ENCODE assay signal across 8 mouse cellular contexts in the genomic region with DNA sequence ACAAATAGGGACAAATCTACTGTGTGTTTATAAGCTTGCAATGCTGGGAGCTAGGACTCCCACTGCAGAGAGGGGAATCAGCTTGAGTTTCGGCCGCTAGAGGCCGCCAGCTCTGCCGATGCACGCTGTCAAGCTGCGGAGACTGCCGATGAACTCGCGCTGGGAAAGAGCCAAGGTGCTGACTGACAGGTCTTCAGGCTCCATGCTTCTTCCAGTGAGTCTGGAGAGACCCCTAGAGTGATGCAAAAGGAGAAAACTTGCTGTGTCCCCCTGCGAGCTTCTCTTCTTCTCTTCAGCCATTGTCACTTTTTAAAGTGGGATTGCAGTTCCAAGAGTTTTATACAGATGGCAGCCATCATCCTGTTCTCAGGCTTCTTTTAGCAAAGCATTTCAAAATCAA. TPM values are rescaled to one million over a fixed set of nuclear protein-coding genes. Genes with fewer than 3 reads are reported as not detected.
DNase-seq lines count a peak whose midpoint lies in the region; ATAC-seq lines count a peak whose summit lies in the region.

No protein-coding gene starts in this region.

- H3K27ac ChIP-seq in embryonic facial prominence, embryonic 11.5 days (replicated peaks; ENCODE audit: low read depth, low read length), result no peak overlapping the region
- H3K27ac ChIP-seq in midbrain, embryonic 11.5 days (ENCODE audit: low read depth, low read length), result no peak overlapping the region

- H3K9ac ChIP-seq in embryonic facial prominence, embryonic 11.5 days (replicated peaks; ENCODE audit: low read length), result no peak overlapping the region
- H3K9ac ChIP-seq in midbrain, embryonic 11.5 days (ENCODE audit: low read length), result no peak overlapping the region

- H3K9me3 ChIP-seq in embryonic facial prominence, embryonic 11.5 days (replicated peaks; ENCODE audit: control insufficient read depth, low read length), result no peaks in the 10 kb centered on the region
- H3K9me3 ChIP-seq in midbrain, embryonic 11.5 days (ENCODE audit: control insufficient read depth, low read length), result no peaks in the 10 kb centered on the region

- DNase-seq in urinary bladder, adult 2 months (ENCODE audit: low spot score), result peak; percentile 44
- no peak for DNase-seq in urinary bladder, postnatal 10 days (ENCODE audit: low spot score)
- peak; percentile 83 for DNase-seq in embryonic facial prominence, embryonic 11.5 days (ENCODE audit: low spot score)
- DNase-seq in heart, adult 11 months, result peak; percentile 95
- DNase-seq in kidney, adult 11 months, result peak; percentile 45
- peak; percentile 84 for DNase-seq in left cerebral cortex, postnatal 4 days
- peak; percentile 97 for DNase-seq in midbrain, embryonic 11.5 days (ENCODE audit: low spot score, missing footprints)
- DNase-seq in skeletal muscle tissue, adult 2 months (ENCODE audit: low read depth, low spot score), result peak; percentile 22

- H3K27me3 ChIP-seq in embryonic facial prominence, embryonic 11.5 days (ENCODE audit: control insufficient read depth, insufficient read depth, low read length), result no peaks in the 10 kb centered on the region
- no peaks in the 10 kb centered on the region for H3K27me3 ChIP-seq in midbrain, embryonic 11.5 days (ENCODE audit: control insufficient read depth, insufficient read depth, low read length)

- no peak overlapping the region for H3K4me2 ChIP-seq in embryonic facial prominence, embryonic 11.5 days (ENCODE audit: low read depth, low read length)
- no peak overlapping the region for H3K4me2 ChIP-seq in midbrain, embryonic 11.5 days

- no peak for ATAC-seq in embryonic facial prominence, embryonic 11.5 days (replicated peaks; ENCODE audit: insufficient number of reproducible peaks, low FRiP score, low TSS enrichment, low read depth)
- peak; percentile 65 for ATAC-seq in midbrain, embryonic 11.5 days (ENCODE audit: low FRiP score)

- intact Hi-C loops in left cerebral cortex, postnatal 4 days (cut with DNase I), result loop anchor here (10.0 kb wide), 1 partner anchor 357 kb away; no protein-coding TSS in a partner anchor

- H3K4me1 ChIP-seq in embryonic facial prominence, embryonic 11.5 days (ENCODE audit: control insufficient read depth, insufficient read depth, low read length), result no peaks in the 10 kb centered on the region
- no peaks in the 10 kb centered on the region for H3K4me1 ChIP-seq in midbrain, embryonic 11.5 days (ENCODE audit: control insufficient read depth, insufficient read depth, low read length)

- no peak overlapping the region for H3K4me3 ChIP-seq in embryonic facial prominence, embryonic 11.5 days (ENCODE audit: low read depth, low read length)
- no peak overlapping the region for H3K4me3 ChIP-seq in midbrain, embryonic 11.5 days (ENCODE audit: low read depth, low read length)

- 4% methylated on average over 10 of the region's 10 CpGs for WGBS in embryonic facial prominence, embryonic 11.5 days
- 3% methylated on average over 10 of the region's 10 CpGs for WGBS in midbrain, embryonic 11.5 days

- no peaks in the 10 kb centered on the region; the same call in 1 of the 2 replicates for H3K36me3 ChIP-seq in embryonic facial prominence, embryonic 11.5 days (replicated peaks; ENCODE audit: control insufficient read depth, insufficient read depth, low read depth, low read length)
- peaks cover 7% of the 10 kb centered on the region for H3K36me3 ChIP-seq in midbrain, embryonic 11.5 days (ENCODE audit: control insufficient read depth, insufficient read depth, low read length)

RNA-seq across cellular contexts. Expression of gene Mybl2, which starts 6.4 kb away (rescaled TPM):
- 2.5 and 3.2 TPM in 2 replicates for polyA plus RNA-seq in urinary bladder, adult 2 months (2012; rRNA removed)
- polyA plus RNA-seq in embryonic facial prominence, embryonic 11.5 days (2014; fragmentation: Nextera tagmentation; extraction: Ambion mirVana), result 25.6 TPM in 2 replicates
- total RNA-seq in left cerebral cortex, postnatal 4 days (2021), result 1 to 10 TPM; 4.3 to 5.7 TPM
- 25.7 and 29.8 TPM in 2 replicates for polyA plus RNA-seq in midbrain, embryonic 11.5 days (2014; fragmentation: Nextera tagmentation; extraction: Ambion mirVana)

RNA-seq across cellular contexts. Expression of gene Ift52, which starts 31.0 kb away (rescaled TPM):
- 41.2 and 45.7 TPM in 2 replicates for polyA plus RNA-seq in urinary bladder, adult 2 months (2012; rRNA removed)
- 60.4 and 61.6 TPM in 2 replicates for polyA plus RNA-seq in embryonic facial prominence, embryonic 11.5 days (2014; fragmentation: Nextera tagmentation; extraction: Ambion mirVana)
- total RNA-seq in left cerebral cortex, postnatal 4 days (2021), result 10 to 100 TPM; 23.6 to 26.2 TPM
- polyA plus RNA-seq in midbrain, embryonic 11.5 days (2014; fragmentation: Nextera tagmentation; extraction: Ambion mirVana), result 58.6 and 61.3 TPM in 2 replicates

RNA-seq across cellular contexts. Expression of gene Gtsf1l, which starts 39.5 kb away (rescaled TPM):
- not detected in 2 replicates for polyA plus RNA-seq in urinary bladder, adult 2 months (2012; rRNA removed)
- polyA plus RNA-seq in embryonic facial prominence, embryonic 11.5 days (2014; fragmentation: Nextera tagmentation; extraction: Ambion mirVana), result not detected in 2 replicates
- total RNA-seq in left cerebral cortex, postnatal 4 days (2021), result not detected
- polyA plus RNA-seq in midbrain, embryonic 11.5 days (2014; fragmentation: Nextera tagmentation; extraction: Ambion mirVana), result not detected in 2 replicates
